Mouse (Mus musculus): Measurements from ENCODE around the gene Tnpo2. TPM values are rescaled to one million over a fixed set of nuclear protein-coding genes. Genes with fewer than 3 reads are reported as not detected.
A peak's percentile ranks its signal among the peaks of the same experiment; 100 is the strongest.

Tnpo2 gene
- total RNA-seq (2021): 100 to 1,000 TPM; 163 to 179 TPM
- long read RNA-seq, full-length matches to known transcripts: 1 of 21 reads
- long read RNA-seq, partial matches to known transcripts: 4 of 21 reads
- long read RNA-seq, other reads (novel, unspliced or antisense): 16 of 21 reads

- DNase-seq (ENCODE audit: low spot score in 2 of 2): peak; percentile 90 to 97
Measured at GRCm38 (mm10) chr8:85036718-85037365, at the start of gene Tnpo2. Gene Tnpo2, plus strand, starts transcription at chr8:85036915.

DNA sequence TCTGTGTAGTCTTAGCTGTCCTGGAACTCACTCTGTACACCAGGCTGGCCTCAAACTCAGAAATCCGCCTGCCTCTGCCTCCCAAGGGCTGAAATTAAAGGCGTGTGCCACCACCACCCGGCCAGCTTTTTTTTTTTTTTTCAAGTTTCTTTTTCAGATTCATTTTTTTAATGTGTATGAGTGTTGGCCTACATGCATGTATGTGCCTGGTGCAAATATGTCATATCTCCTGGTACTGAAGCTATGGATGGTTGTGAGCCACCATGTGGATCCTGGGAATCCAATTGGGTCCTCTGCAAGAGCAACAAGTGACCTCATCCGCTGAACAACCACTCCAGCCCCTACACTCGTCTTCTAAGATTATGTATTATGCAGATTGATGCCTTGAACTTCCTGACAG lies 49.3 kb upstream of the Tnpo2 start:
- DNase-seq (ENCODE audit: low spot score in 2 of 2): no peak

DNA sequence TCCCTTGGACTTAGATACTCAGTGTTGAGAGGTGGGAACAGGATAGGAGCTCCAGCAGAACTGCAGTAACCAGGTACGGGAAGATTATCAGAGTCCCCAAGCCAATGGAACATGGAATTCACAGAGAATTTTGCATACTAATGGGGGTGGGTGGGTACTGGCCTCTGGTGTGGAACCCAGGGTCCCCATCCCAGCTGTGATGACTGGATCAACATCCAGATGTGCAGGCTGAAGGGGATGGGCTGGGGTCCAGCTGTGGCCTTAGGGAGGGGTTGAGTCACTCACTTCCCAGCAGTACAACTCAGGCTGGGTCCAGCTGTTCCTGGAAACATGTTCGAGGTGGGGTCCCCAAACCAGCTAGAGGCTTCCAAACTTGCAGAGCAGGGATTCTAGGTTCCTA lies 48.8 kb upstream of the Tnpo2 start:
- DNase-seq (ENCODE audit: low spot score in 2 of 2): no peak

GRCm38 (mm10) chr8:84989311-84989731 lies 47.4 kb upstream of the Tnpo2 start:
- DNase-seq (ENCODE audit: low spot score in 2 of 2): no peak

GRCm38 (mm10) chr8:84989810-84990209 lies 46.9 kb upstream of the Tnpo2 start:
- peak; percentile 77 to 90 for DNase-seq (ENCODE audit: low spot score in 2 of 2)

DNA sequence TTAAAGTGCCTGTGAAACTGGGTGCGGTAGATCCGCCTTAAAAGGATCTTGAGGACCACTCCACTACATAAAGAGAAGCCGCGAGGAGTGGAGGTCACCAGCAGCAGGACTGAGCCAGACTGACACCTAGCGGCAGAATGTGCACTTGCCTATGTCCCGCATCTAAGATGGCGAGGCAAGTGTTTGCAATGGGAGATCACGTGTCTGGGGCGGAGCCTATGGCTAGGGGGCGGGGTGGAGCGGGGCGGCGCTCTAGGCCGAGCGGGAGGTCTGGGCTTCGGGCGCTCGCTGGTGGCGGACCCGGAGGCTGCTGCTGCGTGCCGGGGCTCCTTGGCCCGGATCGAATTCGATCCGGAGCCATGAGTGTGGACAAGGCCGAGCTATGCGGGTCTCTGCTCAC lies 46.4 kb upstream of the Tnpo2 start, which contains the start of gene Hook2:
Gene Hook2 (plus strand): TSS at position 255 of the 400 bp plus-strand sequence.
- peak; percentile 94 to 99 for DNase-seq (ENCODE audit: low spot score in 2 of 2)

DNA sequence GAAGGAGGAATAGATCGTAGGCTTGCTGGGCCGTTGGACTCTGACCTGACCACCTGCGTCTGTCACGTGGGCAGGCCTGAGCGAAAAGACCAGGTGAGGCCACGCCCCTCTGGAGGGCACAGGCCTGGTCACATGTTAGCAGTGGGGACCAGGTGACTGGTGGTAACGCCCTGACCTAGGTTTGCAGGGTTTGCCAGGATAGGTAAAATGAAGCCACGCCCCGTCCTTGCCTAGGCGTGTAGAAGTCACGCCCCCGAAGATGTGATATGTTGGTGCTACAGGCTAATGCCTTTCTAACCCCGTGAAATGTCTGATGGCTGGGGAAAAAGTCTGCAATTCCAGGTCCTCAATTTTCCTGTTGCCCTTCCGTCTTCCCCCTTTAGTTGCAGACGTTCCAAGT lies 45.9 kb upstream of the Tnpo2 start:
- no peak for DNase-seq (ENCODE audit: low spot score in 2 of 2)

GRCm38 (mm10) chr8:84994375-84994774 lies 42.3 kb upstream of the Tnpo2 start:
- no peak for DNase-seq (ENCODE audit: low spot score in 2 of 2)

DNA sequence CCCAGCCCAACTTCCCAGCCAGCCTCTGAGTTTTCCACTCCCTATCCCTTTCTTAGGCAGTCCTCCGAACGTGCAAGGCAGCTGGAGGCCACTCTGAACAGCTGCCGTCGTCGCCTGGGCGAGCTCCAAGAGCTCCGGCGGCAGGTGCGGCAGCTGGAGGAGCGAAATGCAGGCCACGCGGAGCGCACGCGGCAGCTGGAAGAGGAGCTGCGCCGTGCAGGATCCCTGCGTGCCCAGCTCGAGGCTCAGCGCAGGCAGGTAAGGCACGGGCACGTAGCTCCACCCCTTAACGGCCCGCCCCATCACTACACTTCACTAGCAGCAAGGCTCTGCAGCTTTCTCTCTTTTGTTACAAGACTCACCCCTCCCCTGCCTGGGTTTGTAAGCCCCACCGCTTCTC lies 41.0 kb upstream of the Tnpo2 start:
- no peak for DNase-seq (ENCODE audit: low spot score in 2 of 2)

DNA sequence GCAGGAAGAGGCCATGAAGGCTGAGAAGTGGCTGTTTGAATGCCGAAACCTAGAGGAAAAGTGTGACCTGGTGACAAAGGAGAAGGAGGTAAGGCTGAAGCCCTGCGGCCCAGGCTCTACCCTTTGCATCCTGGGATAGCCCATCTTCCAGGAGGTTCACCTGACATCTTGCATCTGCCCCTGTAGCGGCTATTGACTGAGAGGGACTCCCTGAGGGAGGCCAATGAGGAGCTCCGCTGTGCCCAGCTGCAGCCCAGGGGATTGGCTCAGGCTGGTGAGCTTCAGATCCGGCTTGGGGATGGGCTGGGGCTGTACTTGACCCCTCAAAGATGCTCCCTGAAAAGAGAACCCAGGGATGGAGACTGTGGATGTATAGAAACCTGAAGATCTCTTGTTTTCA lies 39.7 kb upstream of the Tnpo2 start:
- no peak for DNase-seq (ENCODE audit: low spot score in 2 of 2)

- peak; percentile 87 to 96 for DNase-seq (ENCODE audit: low spot score in 2 of 2)
Measured at GRCm38 (mm10) chr8:84997649-84998295, 38.9 kb upstream of the Tnpo2 start.

DNA sequence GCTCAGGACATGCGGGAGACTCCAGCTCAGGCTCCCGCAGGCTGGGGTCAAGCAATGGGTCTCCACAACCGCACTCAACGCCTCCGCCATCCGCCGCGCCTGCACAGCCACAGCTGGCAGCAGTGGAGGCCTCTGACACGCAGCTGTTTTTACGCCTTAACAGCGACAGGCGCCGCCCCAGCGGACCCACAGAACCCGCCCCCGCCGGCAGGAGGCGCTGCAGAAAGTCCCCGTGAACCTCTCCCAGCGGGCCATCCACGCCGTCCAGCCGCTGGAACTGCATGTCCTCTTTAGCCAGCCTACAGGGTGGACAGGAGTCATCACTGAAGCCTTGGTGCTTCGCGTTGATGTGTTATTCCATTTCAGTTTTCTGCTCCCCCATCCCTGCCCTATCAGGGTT lies 29.0 kb upstream of the Tnpo2 start:
- no peak for DNase-seq (ENCODE audit: low spot score in 2 of 2)

DNA sequence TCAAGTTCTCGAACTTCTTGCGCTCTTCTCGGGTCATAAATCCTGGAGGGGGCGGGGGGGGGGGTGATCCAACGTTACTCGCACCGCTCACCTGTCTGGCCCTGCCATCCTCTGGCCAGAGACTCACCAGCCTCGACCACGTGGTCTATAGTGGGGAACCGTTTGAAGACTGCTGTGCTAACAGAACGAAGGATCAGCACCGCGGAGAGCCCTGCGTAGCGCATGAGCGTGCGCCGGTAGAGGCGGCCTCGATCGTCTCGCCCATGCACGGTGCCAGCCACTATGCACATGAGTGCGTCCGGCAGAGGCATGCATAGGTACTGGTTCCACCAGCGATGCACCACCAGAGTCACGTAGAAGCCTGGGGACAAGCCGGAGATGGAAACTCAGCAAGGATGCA lies 25.5 kb upstream of the Tnpo2 start:
- no peak for DNase-seq (ENCODE audit: low spot score in 2 of 2)

GRCm38 (mm10) chr8:85013230-85013840 lies 23.4 kb upstream of the Tnpo2 start:
- peak in 1 of 2 experiments; percentile 87 for DNase-seq (ENCODE audit: low spot score in 2 of 2)

DNA sequence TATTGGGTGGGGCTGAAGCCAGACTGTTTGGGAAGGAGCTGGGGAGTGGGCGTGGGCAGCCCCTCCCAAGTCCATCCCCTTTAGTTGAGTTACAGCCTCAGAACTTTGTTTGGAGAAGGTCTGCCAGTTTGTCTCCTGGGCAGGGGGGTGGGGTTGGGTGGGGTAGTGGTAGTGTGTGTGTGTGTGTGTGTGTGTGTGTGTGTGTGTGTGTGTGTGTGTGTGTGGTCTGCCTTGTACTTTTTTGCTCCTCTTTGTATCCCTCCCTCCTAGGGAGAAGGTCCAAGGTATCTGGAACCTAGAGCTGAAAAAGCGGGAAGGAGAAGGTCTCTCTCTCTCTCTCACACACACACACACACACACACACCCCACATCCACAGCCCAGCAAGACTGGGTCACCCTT lies 22.3 kb upstream of the Tnpo2 start, which contains the start of gene Best2:
Gene Best2 (minus strand): TSS at position 101 of the 400 bp plus-strand sequence.
- DNase-seq (ENCODE audit: low spot score in 2 of 2): no peak

DNA sequence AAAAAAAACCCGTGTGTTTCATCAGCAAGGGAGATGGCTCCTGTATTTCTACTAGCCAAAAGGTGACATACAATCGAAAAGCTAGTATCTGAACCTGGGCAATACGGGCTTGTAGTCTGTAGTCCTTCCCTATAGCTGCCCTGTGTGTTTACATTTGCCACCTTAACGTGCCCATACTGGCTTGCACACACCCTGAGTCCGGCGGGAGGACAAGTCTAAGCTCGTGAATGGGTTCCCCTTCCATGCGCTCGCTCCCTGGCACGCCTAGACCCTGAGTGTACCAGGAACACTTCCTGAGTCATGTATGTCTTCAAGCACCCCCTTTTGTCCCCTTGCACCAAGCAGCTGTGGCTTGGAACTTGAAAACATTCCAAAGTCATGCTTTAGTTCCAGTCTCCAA lies 20.0 kb upstream of the Tnpo2 start:
- no peak for DNase-seq (ENCODE audit: low spot score in 2 of 2)

DNA sequence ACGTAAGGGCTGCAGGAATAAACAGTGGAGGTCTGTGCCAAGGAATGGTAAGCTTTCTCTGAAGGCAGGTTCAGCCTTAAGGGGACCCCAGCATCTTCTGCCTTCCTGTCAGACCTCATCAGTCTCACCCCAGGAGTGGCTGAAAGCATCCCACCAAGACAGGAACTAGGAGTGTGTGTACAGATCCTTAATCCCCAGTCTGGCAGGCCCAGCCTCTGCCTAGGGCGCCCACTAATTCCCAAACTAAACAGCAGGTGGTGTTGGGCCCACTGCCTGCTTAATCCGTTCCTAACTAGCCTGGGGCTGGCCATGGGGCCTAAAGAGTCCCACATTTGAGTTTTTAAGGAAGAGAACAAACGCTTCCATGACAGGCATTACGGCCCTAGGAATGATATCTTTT lies 19.5 kb upstream of the Tnpo2 start:
- no peak for DNase-seq (ENCODE audit: low spot score in 2 of 2)

GRCm38 (mm10) chr8:85021514-85022055 lies 15.1 kb upstream of the Tnpo2 start:
- no peak for DNase-seq (ENCODE audit: low spot score in 2 of 2)

DNA sequence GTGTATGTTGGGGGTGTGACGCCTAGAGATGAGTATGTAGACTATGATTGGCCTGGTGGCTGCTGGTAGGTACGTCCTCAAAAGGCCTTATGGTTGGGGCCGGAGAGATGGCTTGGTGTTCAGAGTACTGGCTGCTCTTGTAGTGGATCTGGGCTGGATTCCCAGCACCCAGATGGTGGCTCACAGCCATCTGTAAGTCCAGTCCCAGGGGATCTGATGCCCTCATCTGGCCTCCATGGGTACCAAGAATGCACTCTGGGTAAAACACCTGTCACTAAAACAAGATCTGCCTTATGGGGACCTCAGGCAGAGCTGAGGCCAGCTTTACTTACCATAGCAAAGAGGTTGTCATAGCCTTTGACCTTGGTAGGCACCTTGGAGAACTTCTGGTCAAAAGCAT lies 12.9 kb upstream of the Tnpo2 start:
- no peak for DNase-seq (ENCODE audit: low spot score in 2 of 2)

- DNase-seq (ENCODE audit: low spot score in 2 of 2): peak; percentile 80 to 93
Measured at GRCm38 (mm10) chr8:85025098-85025932, 11.4 kb upstream of the Tnpo2 start, which contains the start of gene Asna1. Gene Asna1, minus strand, starts transcription at chr8:85025281.

All from layer of hippocampus, adult 18-20 months (tissue).